Mouse (Mus musculus): ENCODE data around the gene Arhgap4. TPM values are rescaled to one million over a fixed set of nuclear protein-coding genes. Genes with fewer than 3 reads are reported as not detected.

Arhgap4 gene
- total RNA-seq, 2 experiments from 2014 or later = 5.5 to 6.0 TPM

DNA sequence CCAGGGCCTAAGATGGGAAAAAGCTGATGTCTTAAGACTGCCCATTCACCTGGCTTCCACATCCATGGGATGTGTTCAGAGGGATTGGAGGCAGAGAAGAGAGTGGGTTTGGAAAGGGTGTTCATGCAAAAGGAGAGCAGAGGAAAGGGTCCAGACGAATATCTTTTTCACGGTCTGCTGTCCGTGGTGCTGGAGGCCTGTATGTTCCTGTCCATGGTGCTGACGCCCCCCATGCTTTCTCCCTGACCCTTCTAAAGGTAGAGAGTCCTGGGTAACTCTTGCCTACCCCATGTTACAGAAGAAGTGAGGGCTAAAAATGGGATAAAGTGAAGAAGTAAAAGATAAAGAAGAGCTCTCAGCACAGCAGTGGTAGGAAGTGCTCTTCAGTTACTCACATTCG, 52.3 kb downstream of the Arhgap4 start:
- intact Hi-C loops (cut with DNase I) = no loop called here
- no peak for DNase-seq (ENCODE audit: low spot score in 2 of 2)

DNA sequence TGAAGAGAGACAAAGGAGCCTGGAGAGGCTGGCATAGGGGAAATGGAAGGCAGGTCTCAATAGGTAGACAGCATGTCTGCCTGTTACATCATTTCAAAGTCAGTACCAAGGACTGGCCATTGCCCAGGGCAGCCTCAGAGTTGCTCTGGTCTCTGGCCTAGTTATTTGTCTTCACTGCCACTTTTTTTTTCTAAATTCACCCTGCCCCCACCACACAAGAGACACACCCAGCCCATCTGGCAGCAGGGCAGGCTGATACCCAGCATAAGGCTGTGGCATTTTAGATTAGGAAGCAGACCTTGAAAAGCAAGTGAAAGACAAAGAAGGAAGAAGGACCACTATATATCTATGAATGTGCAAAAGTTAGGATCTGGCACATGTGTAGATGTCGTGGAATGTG, 53.8 kb downstream of the Arhgap4 start:
- no peak for DNase-seq (ENCODE audit: low spot score in 2 of 2)
- intact Hi-C loops (cut with DNase I) = no loop called here

- DNase-seq (ENCODE audit: low spot score in 2 of 2) = peak in 1 of 2 experiments; percentile 19
- intact Hi-C loops (cut with DNase I) = no loop called here
Observed at GRCm38 (mm10) chrX:73867256-73867655, 54.4 kb downstream of the Arhgap4 start.

DNA sequence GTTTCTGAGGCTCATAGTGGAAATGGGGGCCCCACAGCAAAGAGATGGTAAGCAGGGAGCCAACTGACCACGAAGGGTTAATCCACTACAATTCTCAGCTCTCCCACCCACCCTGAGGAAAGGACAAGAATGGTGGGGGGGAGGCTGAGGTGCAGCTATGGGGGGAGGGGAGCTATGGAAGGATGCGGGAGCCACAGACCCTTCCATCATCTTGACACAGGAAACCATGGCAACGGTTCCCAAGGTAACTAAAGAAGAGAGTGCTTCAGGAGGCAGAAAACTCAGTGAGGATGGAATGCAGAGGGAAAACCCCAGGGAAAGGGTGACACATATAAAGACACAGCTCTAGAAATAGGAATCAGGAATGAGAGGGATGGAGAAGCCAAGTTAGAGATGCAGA, 57.0 kb downstream of the Arhgap4 start:
- intact Hi-C loops (cut with DNase I) = no loop called here
- peak in 1 of 2 experiments; percentile 26 for DNase-seq (ENCODE audit: low spot score in 2 of 2)

DNA sequence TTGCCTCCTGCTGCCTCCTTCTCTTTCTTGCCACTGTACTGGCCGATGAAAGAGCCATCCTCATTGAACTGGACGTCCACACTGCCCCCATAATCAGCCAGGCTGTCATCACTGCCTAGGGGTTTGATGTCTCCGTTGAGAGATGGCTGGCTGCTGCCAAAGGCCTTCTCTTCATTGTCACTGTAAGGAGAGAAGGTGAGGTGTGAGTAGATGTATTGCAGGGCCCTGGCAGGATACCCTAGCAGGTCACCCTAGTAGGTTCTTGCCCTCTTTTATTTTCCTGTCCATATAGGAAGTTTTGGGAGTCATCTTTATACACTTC, 66.6 kb downstream of the Arhgap4 start:
- intact Hi-C loops (cut with DNase I) = no loop called here

DNA sequence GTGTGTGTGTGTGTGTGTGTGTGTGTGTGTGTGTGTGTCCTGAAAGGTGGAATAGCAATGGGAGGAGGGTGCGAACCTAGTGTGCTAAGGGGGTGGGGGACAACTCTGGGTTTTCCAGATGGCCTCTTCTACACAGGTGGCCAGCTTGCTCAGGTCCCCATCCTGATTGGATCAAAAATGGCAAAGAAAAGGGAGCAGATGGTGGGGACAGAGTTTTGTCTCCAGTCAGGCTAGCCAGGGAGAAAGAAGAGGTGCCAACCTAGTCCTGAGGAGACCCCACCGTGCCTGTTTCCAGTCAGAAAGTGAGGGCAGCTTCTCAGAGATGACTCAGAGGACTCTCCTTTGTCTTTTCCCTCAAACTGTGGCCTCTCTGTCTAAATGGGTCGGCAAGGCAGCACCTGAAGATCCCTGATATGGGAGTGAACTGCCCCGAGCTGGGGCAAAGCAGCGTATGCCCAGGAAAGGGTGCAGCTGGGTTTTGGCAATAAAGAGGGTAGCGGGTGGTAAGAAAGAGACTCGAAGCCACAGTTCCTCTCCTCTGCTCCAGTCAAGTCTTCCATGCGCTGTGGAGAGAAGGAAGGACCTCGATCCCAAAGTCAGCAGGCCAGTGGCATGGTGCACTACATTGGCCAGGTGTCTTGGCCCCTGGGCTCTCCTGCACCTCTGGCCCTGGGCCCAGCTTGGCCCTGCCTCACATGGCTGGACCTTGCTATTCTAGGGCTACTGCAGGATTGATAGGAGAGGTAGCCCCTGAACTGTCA, 67.2 kb downstream of the Arhgap4 start:
- DNase-seq (ENCODE audit: low spot score in 2 of 2) = no peak
- intact Hi-C loops (cut with DNase I) = no loop called here

More for the DNA sequence above, 66.6 kb downstream of the Arhgap4 start:
- no peak for DNase-seq (ENCODE audit: low spot score in 2 of 2)

Other genes starting within 250 kb of the Arhgap4 start
- 10 to 100 TPM; 85.8 to 86.1 TPM for gene Slc6a8, start 248.7 kb downstream of the Arhgap4 start, total RNA-seq (2021)
- 10 to 100 TPM; 69.5 to 78.3 TPM for gene Bcap31, start 205.7 kb downstream of the Arhgap4 start, total RNA-seq (2021)
- gene Abcd1, start 205.3 kb downstream of the Arhgap4 start, total RNA-seq (2021) = 10 to 100 TPM; 14.8 to 14.9 TPM
- gene Plxnb3, start 164.8 kb downstream of the Arhgap4 start, total RNA-seq (2021) = 10 to 100 TPM in 1 of 2 experiments, 1 to 10 TPM in 1; 9.9 to 13.4 TPM
- 1 to 10 TPM; 5.8 to 7.0 TPM for gene Srpk3, start 147.5 kb downstream of the Arhgap4 start, total RNA-seq (2021)
- gene Idh3g, start 135.0 kb downstream of the Arhgap4 start, total RNA-seq (2021) = 100 to 1,000 TPM; 167 to 178 TPM
- gene Ssr4, start 134.8 kb downstream of the Arhgap4 start, total RNA-seq (2021) = 100 to 1,000 TPM in 1 of 2 experiments, 10 to 100 TPM in 1; 94.7 to 109 TPM
- 100 to 1,000 TPM; 113 to 120 TPM for gene Pdzd4, start 96.9 kb downstream of the Arhgap4 start, total RNA-seq (2021)
- not detected for gene Avpr2, start 29.8 kb downstream of the Arhgap4 start, total RNA-seq (2021)
- gene L1cam, start 25.8 kb downstream of the Arhgap4 start, total RNA-seq (2021) = 100 to 1,000 TPM; 240 to 245 TPM
- 10 to 100 TPM; 57.2 to 58.8 TPM for gene Naa10, start 74 bp upstream of the Arhgap4 start, total RNA-seq (2021)
- 1 to 10 TPM; 5.4 to 6.4 TPM for gene Renbp, start 9.0 kb upstream of the Arhgap4 start, total RNA-seq (2021)
- gene Hcfc1, start 44.5 kb upstream of the Arhgap4 start, total RNA-seq (2021) = 10 to 100 TPM; 71.8 to 73.7 TPM
- gene Irak1, start 102.0 kb upstream of the Arhgap4 start, total RNA-seq (2021) = 10 to 100 TPM; 32.1 to 38.5 TPM
- under 1 TPM in 1 of 2 experiments, not detected in 1; 0.59 TPM for gene Opn1mw, start 205.6 kb upstream of the Arhgap4 start, total RNA-seq (2021)
- 10 to 100 TPM; 74.2 to 75.5 TPM for gene Mecp2, start 213.5 kb upstream of the Arhgap4 start, total RNA-seq (2021)
- gene Tex28, start 246.0 kb upstream of the Arhgap4 start, total RNA-seq (2021) = not detected

Measured in left cerebral cortex, postnatal 14 days (tissue).